24 mouse cellular contexts compared by ENCODE assay signal in genomic region chr17:29988141-29988540, GRCm38 (mm10).
"Had no signal": no experiment of that assay in that cellular context is flagged by ENCODE, and none has a peak within 500 bp of the region (broad histone marks: within the 10 kb centered on the region; RNA-seq: fewer than 3 reads in every experiment).

No protein-coding gene starts in this region.

- H3K27ac ChIP-seq: heart, adult 2 months; heart, embryonic 13.5 days; heart, embryonic 15.5 days; hindbrain, embryonic 13.5 days; hindbrain, embryonic 15.5 days; hindbrain, postnatal 0 days; layer of hippocampus, adult 2 months; left cerebral cortex, adult 2 months; limb, embryonic 10.5 days; limb, embryonic 12.5 days; liver, embryonic 13.5 days; liver, embryonic 15.5 days had no signal

- H3K4me1 ChIP-seq: hindbrain, embryonic 15.5 days; limb, embryonic 12.5 days had no signal

- H3K27me3 ChIP-seq: heart, embryonic 13.5 days; heart, embryonic 15.5 days; hindbrain, embryonic 15.5 days had no signal

- H3K4me3 ChIP-seq: heart, adult 2 months; heart, embryonic 13.5 days; heart, embryonic 15.5 days; hindbrain, embryonic 13.5 days; hindbrain, embryonic 15.5 days; layer of hippocampus, adult 2 months; left cerebral cortex, adult 2 months; limb, embryonic 10.5 days; limb, embryonic 12.5 days; liver, embryonic 13.5 days; liver, embryonic 15.5 days had no signal

- H3K36me3 ChIP-seq: heart, embryonic 13.5 days; heart, embryonic 15.5 days; hindbrain, embryonic 13.5 days; hindbrain, embryonic 15.5 days; limb, embryonic 10.5 days; limb, embryonic 12.5 days; liver, embryonic 13.5 days; liver, embryonic 15.5 days had no signal

- DNase-seq: gastrocnemius, postnatal 14 days; gastrocnemius, postnatal 36 days; heart, adult 11 months; heart, adult 2 months; heart, postnatal 14 days; heart, postnatal 36 days; kidney, adult 11 months; kidney, adult 8-10 months; kidney, postnatal 10 days; kidney, postnatal 25 days; kidney, postnatal 4 days; liver; liver, embryonic 13.5 days; liver, postnatal 0 days had no signal
